Mouse (Mus musculus) hindbrain, embryonic 16.5 days (tissue): ENCODE results near the gene Rbfox2. TPM values are rescaled to one million over a fixed set of nuclear protein-coding genes. Genes with fewer than 3 reads are reported as not detected.

Experiments used
- ATAC-seq: fragments of 200-750 bp; cut with Nextera tagmentation; 2 replicates; pipeline ENCODE4 v1.8.0; 2017; ENCODE audit warnings: moderate TSS enrichment, moderate library complexity
- H3K27ac ChIP-seq: fragments of 300-500 bp; sonication (generic); 2 replicates; pipeline ENCODE4 v1.5.1; 2014; ENCODE audit warnings: low read depth, mild to moderate bottlenecking, control low read depth, low read length, moderate library complexity
- H3K27me3 ChIP-seq: fragments of 300-500 bp; sonication (generic); replicated peaks from 2 replicates; pipeline ENCODE4 v1.6.1; 2014; ENCODE audit warnings: low read length; ENCODE audit not compliant: control insufficient read depth, insufficient read depth
- H3K36me3 ChIP-seq: fragments of 300-500 bp; sonication (generic); 2 replicates; pipeline ENCODE4 v1.6.1; 2014; ENCODE audit warnings: mild to moderate bottlenecking, low read length, moderate library complexity, mixed read lengths; ENCODE audit not compliant: control insufficient read depth, insufficient read depth
- H3K4me1 ChIP-seq: fragments of 300-500 bp; sonication (generic); 2 replicates; pipeline ENCODE4 v1.6.1; 2014; ENCODE audit warnings: low read depth, low read length; ENCODE audit not compliant: control insufficient read depth, insufficient read depth
- H3K4me2 ChIP-seq: fragments of 300-500 bp; sonication (generic); 2 replicates; pipeline ENCODE4 v1.6.1; 2014; ENCODE audit warnings: mild to moderate bottlenecking, low read length, control low read depth, moderate library complexity
- H3K4me3 ChIP-seq: fragments of 300-500 bp; sonication (generic); 2 replicates; pipeline ENCODE4 v1.5.1; 2014; ENCODE audit warnings: mild to moderate bottlenecking, low read length, control low read depth, moderate library complexity
- H3K9ac ChIP-seq: fragments of 300-500 bp; sonication (generic); 2 replicates; pipeline ENCODE4 v1.6.1; 2014; ENCODE audit warnings: low read depth, mild to moderate bottlenecking, control low read depth, low read length, moderate library complexity
- H3K9me3 ChIP-seq: fragments of 300-500 bp; sonication (generic); 2 replicates; pipeline ENCODE4 v1.6.1; 2014; ENCODE audit warnings: mild to moderate bottlenecking, low read length, moderate library complexity; ENCODE audit not compliant: control insufficient read depth
- WGBS: fragments of 180-500 bp; shearing (Covaris S2); extraction: QIAGEN DNeasy Blood & Tissue Kit; methylation state at CpG from one replicate; pipeline ENCODE4 v1.1.7; 2014; 5-methylcytosine and 5-hydroxymethylcytosine counted together
- polyA plus RNA-seq: library from polyadenylated mRNA; unstranded; fragments of >200 nt; fragmentation: Nextera tagmentation; extraction: Ambion mirVana; gene quantifications from 2 replicates; pipeline ENCODE4 v1.2.1, GENCODE M21; 2015

Gene Rbfox2
- polyA plus RNA-seq, 1 experiment from 2014 or later, result 122 TPM

DNA sequence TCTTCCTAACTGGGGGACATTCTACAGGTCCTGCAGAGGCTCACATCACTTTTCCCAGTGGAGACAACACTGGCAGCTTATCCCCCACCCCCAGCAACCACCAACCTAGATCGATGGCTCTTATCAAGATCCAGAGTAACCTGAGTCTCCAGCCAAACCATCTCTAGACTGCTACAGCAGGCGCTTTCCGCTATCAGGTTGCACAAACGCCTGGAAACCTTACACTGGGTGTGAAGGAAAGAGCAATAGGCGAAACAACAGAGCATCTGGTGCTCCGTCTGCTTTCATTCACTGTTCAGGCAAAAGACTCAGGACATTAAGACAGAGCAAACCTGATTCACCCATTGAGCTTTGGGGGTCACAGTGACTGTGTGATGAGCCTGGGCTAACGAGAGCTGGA, 15.3 kb downstream of the Rbfox2 start:
- H3K4me3 ChIP-seq, result no peak overlapping the region
- no peaks in the 10 kb centered on the region for H3K36me3 ChIP-seq
- H3K9ac ChIP-seq, result no peak overlapping the region
- no peaks in the 10 kb centered on the region for H3K9me3 ChIP-seq
- H3K4me2 ChIP-seq, result no peak overlapping the region
- ATAC-seq, result no peak
- no peaks in the 10 kb centered on the region; the same call in none of the 2 replicates for H3K4me1 ChIP-seq
- no peak overlapping the region for H3K27ac ChIP-seq
- WGBS, result 61% methylated on average over 7 of the region's 7 CpGs
- no peaks in the 10 kb centered on the region for H3K27me3 ChIP-seq

DNA sequence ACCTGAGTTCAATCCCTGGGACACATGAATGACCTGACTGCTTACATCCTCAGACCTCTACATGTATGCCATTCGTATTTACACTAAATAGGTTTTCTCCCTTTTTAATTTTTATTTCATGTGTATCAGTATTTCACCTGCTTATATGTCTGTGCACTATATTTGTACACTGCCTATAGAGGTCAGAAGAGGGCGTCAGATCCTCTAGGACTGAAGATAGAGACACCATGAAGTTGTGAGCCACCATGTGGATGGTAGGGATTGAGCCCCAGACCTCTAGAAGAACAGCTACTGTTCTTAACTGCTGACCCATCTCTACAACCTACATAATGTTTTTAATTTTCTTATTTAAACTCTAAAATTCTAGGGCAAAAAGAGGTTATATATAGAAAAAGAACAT, 16.5 kb downstream of the Rbfox2 start:
- Histone ChIP-seq H3K4me1 (no peaks in the 10 kb centered on the region; the same call in 1 of the 2 replicates), H3K27me3 (no peaks in the 10 kb centered on the region), H3K36me3 (no peaks in the 10 kb centered on the region), H3K4me2 (no peak overlapping the region), H3K9me3 (no peaks in the 10 kb centered on the region), H3K9ac (no peak overlapping the region), H3K27ac (no peak overlapping the region), H3K4me3 (no peak overlapping the region)
- ATAC-seq, result no peak
- 76% methylated on average over 2 of the region's 2 CpGs for WGBS

DNA sequence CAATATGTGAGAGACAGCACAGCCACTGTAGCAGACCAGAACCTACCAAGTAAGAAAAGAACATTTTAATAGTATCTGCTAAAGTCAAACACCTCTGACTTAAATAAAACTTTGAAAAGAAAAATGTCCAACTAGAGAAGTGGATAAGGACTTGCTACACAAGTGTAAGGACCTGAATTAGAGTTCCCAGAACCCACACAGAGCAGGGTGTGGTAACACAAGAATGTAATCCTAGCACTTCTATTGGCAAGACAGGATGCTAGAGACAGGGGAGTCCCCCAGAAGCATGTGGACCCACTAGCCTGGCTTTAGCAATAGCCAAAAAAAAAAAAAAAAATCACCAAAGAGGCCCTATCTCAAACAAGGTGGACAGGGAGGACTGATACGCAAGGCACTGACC, 26.7 kb downstream of the Rbfox2 start:
- Histone ChIP-seq H3K27me3 (no peaks in the 10 kb centered on the region), H3K36me3 (no peaks in the 10 kb centered on the region), H3K9ac (no peak overlapping the region), H3K9me3 (no peaks in the 10 kb centered on the region), H3K4me1 (no peaks in the 10 kb centered on the region), H3K4me2 (no peak overlapping the region), H3K4me3 (no peak overlapping the region), H3K27ac (no peak overlapping the region)
- no peak for ATAC-seq
- WGBS, result 100% methylated on average over 1 of the region's 1 CpGs

DNA sequence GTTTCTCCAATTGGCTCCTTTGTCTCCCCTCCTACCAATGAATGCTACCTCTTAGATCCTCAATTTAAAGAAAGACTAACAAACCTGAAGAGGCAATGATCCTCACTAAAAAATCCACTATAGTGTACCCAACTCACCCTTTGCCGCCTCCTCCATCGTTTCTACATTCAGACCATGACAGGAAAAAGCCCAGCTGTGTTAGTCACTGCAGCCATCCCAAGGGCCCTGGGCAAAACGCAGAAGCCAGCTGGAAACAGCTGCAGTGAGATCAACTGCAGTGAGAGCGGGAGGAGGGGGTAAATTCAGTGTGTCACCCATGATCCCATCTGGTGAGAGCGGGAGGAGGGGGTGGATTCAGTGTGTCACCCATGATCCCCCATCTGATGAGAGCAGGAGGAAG, 28.0 kb downstream of the Rbfox2 start:
- H3K4me1 ChIP-seq, result no peaks in the 10 kb centered on the region
- no peak overlapping the region for H3K27ac ChIP-seq
- ATAC-seq, result no peak
- H3K27me3 ChIP-seq, result no peaks in the 10 kb centered on the region
- no peaks in the 10 kb centered on the region for H3K9me3 ChIP-seq
- WGBS, result 64% methylated on average over 5 of the region's 5 CpGs
- H3K9ac ChIP-seq, result no peak overlapping the region
- H3K4me2 ChIP-seq, result no peak overlapping the region
- H3K4me3 ChIP-seq, result no peak overlapping the region
- no peaks in the 10 kb centered on the region for H3K36me3 ChIP-seq

DNA sequence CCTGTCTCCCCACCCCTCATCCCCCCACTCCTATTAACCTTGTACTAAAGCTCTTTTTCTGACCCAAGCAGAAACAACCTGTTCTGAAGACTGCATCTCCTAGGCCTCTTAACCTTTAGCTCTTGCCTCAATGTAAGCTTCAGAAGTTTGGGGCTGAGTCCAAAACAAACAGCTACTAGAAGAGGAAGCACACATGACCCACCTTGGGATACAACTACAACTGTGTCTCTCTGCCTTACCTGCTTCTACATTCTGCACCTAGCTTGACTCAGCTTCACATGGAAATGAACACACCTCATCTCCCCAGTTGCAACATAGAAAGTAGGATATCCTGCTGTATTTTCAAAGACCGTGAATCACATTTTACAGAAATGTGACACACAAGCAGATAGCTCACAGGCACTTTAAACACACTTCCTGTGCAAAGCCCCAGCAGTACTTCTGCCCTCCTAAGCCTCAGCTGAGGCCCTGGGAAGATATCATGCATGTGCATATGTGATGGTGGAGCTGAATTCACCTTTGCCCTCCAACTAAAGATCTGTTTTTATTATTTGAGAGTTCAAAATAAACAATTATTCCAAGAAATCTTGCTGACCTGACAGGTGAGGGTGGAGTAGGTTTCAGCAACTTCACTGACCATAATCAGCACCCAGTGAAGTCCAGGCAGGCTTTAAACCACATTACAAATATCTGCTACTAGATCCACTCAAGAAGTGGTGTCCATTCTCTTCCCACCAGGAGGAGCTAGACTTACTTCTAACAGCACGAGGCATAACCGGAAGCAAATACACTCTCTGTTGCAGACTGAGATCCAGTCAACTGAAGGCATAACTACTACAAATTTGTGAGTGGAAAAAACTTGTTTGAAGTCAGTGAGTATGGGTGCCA, 29.7 kb downstream of the Rbfox2 start:
- 80% methylated on average over 3 of the region's 3 CpGs for WGBS
- H3K27me3 ChIP-seq, result no peaks in the 10 kb centered on the region
- H3K4me2 ChIP-seq, result no peak overlapping the region
- H3K9ac ChIP-seq, result no peak overlapping the region
- no peak overlapping the region for H3K4me3 ChIP-seq
- no peak for ATAC-seq
- no peaks in the 10 kb centered on the region for H3K9me3 ChIP-seq
- H3K4me1 ChIP-seq, result no peaks in the 10 kb centered on the region
- no peak overlapping the region for H3K27ac ChIP-seq
- no peaks in the 10 kb centered on the region for H3K36me3 ChIP-seq

DNA sequence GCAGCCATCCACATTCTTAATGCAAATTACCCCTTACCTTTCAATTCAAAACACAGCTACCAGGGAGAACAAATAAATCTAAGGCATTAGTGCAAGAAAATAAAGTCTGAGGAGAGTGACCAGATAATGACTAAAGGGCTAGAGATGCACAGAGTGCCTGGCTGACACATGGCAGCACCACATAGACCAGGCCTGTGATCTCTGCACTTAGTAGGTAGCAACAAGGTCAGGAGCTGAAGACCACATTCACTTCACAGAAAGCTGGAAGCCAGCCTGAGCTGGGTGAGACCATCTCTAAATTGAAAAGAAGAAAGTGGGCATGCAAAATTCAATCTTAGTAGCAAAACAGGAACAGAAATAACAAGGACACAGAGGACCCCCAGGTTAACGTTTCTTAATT, 30.5 kb downstream of the Rbfox2 start:
- Histone ChIP-seq H3K4me3 (no peak overlapping the region), H3K9ac (no peak overlapping the region), H3K27ac (no peak overlapping the region), H3K36me3 (no peaks in the 10 kb centered on the region), H3K4me1 (no peaks in the 10 kb centered on the region), H3K4me2 (no peak overlapping the region), H3K27me3 (no peaks in the 10 kb centered on the region), H3K9me3 (no peaks in the 10 kb centered on the region)
- ATAC-seq, result no peak
- 68% methylated on average over 1 of the region's 1 CpGs for WGBS

DNA sequence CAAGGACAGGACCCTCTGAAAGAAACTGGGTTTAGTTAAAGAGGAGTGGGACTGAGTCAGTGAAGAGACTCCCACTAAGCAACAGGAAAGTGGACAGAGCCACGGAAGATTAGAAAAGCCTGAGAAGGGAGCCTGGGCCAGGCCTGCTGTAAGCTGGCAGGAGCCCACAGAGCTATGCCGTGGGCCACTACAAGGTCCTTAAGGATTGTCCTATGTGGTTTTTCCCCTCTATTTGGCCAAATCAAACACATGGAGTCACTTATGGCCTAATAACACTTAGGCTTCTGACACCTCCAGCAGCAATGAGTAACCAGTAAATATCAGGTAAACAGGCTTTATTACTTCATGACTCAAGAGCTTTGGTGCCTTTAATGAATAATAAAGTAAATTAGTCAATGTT, 31.2 kb downstream of the Rbfox2 start:
- Histone ChIP-seq H3K36me3 (no peaks in the 10 kb centered on the region), H3K9ac (no peak overlapping the region), H3K9me3 (no peaks in the 10 kb centered on the region), H3K27me3 (no peaks in the 10 kb centered on the region), H3K4me1 (no peaks in the 10 kb centered on the region), H3K27ac (no peak overlapping the region), H3K4me2 (no peak overlapping the region), H3K4me3 (no peak overlapping the region)
- ATAC-seq, result no peak
- 75% methylated on average over 2 of the region's 2 CpGs for WGBS

DNA sequence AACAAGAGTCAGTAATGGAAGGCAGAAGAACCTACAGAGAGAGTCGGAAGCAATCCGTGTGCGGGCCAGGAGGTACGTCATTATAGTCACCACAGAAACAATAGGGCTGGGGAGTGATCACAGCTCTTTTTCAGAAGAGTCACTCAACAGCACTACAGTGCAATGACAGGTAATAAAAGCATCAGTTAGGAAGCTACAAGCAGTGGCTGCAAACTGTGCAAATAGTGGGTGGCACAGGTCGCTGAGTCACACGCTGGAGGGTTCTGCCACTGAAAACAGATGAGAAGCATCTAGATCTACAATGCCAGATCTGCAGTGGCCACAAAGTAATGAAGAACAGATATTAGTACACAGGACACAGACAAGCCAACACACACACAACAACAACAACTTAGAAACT, 32.9 kb downstream of the Rbfox2 start:
- WGBS, result 81% methylated on average over 6 of the region's 6 CpGs
- no peaks in the 10 kb centered on the region for H3K9me3 ChIP-seq
- no peaks in the 10 kb centered on the region for H3K36me3 ChIP-seq
- H3K4me3 ChIP-seq, result no peak overlapping the region
- ATAC-seq, result no peak
- H3K4me1 ChIP-seq, result no peaks in the 10 kb centered on the region
- H3K27me3 ChIP-seq, result no peaks in the 10 kb centered on the region
- no peak overlapping the region for H3K27ac ChIP-seq
- H3K9ac ChIP-seq, result no peak overlapping the region
- no peak overlapping the region for H3K4me2 ChIP-seq

DNA sequence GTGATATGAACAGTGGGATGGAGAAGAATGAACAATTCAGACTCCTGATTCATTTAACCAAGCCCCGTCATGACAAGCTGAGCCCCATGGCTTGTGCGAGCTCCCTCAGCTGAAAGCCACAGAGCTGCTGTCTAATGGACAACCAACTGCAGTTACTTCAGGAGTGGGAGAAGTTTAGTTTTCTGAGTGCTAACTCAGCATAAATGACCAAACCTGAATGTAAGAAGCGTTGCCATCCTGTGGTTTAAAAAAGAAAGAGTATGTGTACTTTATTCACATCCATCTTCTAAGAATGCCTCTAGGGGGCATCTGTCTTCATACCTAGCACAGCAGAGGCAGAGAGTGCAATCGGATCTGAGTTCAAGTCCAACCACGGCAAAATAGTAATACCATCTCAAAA, 35.5 kb downstream of the Rbfox2 start:
- H3K4me1 ChIP-seq, result peaks cover 4% of the 10 kb centered on the region
- H3K27me3 ChIP-seq, result no peaks in the 10 kb centered on the region
- ATAC-seq, result no peak
- 89% methylated on average over 5 of the region's 5 CpGs for WGBS
- H3K9ac ChIP-seq, result no peak overlapping the region
- no peaks in the 10 kb centered on the region for H3K36me3 ChIP-seq
- H3K27ac ChIP-seq, result no peak overlapping the region
- no peak overlapping the region for H3K4me3 ChIP-seq
- no peak overlapping the region for H3K4me2 ChIP-seq
- H3K9me3 ChIP-seq, result no peaks in the 10 kb centered on the region
